Mouse (Mus musculus) kidney, postnatal 25 days (tissue): Measurements from ENCODE around the gene Scd2.
"Not testable (repeated sequence)": the region's sequence is repeated elsewhere in the genome, so short reads cannot be mapped to it uniquely, and the experiment has no call there.

Experiments used
- DNase-seq, 2 experiments: peaks; one replicate each; pipeline ENCODE4 v3.0.0; 2021; ENCODE audit warnings: mixed read lengths in 2 of 2

Gene Scd2

DNA sequence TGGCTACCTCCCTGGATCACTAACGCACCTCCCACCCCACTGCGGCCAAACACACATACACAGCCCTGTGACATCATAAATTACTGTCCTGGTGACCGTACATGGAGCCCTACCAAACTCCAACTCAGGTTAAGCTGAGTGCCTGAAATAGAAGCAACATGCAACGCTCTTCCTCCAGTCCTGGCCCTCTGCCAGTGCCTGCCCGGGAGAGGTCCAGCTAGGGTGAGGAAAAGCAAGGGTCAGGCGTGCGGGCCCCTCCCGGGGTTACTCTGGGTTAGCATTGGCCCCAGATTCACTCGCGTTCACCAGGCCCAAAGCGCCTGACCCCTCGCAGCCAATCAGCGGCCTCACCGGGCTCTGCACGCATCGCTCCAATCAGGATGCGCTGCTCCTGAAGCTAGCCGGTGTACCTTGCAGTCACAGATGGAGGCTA, 20.9 kb downstream of the Scd2 start:
- DNase-seq = peak; percentile 92 to 98

DNA sequence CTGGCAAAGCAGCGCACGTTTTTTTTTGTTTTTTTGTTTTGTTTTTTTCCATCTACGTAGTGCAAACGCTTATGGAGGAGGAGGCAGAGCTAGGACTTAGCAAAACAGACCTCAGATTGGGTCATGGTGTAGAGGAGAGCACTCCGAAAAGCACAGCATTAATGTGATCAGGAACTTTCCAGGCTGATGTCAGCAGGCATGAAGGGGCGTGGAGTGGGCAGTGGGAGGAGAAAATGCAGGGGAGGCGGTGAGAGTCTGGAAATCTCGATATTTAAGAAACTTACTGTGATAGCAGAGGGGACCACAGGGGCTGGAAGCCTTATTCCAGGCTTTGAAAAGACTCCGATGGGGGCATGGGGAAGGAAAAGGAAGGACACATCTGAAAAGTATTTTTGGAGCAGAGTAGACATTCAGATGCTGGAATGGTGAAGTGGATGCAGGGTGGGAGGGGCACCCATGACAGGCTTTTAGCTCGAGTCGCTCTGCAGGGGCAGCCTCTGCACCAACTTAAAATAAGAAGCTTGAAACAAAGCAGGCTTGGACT, 21.5 kb downstream of the Scd2 start:
- DNase-seq = peak; percentile 58 to 77

DNA sequence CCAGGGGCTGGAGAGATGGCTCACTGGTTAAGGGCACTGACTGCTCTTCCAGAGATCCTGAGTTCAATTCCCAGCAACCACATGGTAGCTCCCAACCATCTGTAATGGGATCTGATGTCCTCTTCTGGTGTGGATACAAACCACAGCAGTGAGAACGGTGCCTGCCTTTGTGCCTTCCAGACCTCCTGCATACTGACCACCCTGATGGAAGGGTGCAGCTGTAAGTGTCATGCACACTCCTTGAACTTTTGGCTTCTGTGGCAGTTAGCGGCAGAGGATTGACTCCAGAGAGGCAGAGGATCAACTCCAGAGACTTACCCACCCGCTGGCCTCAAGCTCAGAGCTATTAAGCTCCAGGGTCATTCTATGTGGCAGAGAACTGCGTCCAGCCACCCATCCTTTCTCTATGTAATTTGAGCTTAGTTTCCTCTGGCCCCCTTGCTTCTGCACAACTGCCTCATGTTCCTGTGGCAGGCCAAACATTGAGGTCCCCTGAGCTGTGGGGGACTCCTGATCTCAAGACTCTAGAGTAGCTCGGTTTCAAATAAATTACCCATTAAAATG, 23.4 kb downstream of the Scd2 start:
- DNase-seq = no peak

DNA sequence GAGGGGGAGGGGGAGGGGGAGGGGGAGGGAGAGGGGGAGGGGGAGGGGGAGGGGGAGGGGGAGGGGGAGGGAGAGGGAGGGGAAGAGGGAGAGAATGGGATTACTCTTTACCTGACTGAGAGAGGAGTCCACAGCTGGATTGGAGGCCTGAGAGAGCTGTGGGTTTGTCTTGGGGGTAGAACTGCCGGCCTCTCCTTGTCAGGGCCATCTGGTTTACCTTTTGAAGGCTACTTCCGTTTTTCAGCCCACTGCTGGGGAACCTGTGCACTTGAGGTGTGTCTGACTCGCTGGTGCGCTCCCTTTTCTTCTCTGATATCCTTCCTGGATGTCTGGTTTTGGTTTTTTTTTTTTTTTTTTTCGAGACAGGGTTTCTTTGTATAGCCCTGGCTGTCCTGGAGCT, 23.9 kb downstream of the Scd2 start:
- no peak for DNase-seq

DNA sequence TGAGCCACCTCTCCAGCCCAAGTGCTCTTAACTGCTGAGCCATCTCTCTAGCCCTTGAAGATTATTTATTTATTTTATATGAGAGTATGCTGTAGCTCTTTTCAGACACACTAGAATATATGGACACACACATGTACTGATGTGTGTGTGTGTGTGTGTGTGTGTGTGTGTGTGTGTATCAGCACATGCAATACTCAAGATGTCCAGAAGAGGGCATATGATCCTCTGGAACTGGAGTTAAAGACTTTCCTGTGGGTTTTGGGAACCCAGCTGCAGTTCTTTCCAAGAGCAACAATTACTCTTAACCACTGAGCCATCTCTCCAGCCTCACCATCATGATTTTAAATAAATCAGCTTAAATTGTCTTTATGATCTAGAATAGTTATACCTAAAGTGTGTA, 25.1 kb downstream of the Scd2 start:
- no peak for DNase-seq

DNA sequence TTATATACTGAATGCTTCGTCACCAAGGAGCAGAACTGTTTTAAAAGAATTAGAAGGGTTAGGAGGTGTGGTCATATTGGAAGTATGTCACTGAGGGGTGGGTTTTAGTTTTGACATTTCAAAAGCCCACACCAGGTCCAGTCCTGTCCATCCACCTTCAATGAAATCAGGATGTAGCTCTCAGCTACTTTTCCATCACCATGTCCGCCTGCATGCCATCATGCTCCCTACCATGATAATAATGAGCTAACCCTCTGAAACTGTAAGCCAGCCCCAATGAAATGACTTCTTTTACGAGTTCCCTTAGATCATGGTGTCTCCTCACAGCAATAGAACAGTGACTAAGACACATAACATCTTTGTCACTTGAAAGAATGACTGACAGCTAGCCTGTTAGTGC, 26.8 kb downstream of the Scd2 start:
- no peak for DNase-seq

DNA sequence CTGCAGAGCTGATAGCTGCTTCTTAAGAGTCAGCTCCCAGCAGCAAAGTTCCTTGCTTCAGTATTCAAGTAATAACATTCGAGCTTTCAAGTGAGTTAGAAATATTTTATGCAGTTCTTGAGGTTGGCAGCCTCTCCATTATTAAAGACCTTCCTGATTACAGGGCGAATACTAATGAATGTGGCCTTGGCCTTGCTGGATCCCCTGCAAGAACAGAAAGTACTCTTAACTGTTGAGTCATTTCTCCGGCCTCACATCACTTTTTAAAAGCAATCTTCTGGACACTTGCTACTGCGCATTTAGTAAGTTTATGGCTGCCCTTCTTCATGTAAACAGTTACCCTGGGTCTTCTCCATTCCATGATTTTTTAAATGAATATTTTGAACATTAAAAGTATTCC, 27.7 kb downstream of the Scd2 start:
- no peak for DNase-seq

DNA sequence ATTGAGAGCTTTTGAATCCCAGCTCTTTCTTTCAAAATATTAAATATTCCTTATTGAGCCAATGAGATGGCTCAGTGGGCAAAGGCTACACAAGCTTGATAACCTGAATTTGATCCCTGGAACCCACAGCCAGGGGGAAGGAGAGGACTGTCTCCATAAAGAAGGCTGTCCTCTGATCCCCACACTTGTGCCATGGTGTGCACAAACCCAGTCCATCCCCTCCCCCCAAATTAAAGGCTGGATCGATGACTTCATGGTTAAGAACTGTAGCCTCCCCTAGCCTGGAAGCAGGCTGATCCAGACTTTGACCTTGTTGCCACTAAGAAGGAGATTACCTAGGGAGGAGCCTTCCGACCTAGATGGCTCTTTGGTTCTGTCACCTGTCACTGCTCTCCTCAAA, 28.2 kb downstream of the Scd2 start:
- DNase-seq = no peak

DNA sequence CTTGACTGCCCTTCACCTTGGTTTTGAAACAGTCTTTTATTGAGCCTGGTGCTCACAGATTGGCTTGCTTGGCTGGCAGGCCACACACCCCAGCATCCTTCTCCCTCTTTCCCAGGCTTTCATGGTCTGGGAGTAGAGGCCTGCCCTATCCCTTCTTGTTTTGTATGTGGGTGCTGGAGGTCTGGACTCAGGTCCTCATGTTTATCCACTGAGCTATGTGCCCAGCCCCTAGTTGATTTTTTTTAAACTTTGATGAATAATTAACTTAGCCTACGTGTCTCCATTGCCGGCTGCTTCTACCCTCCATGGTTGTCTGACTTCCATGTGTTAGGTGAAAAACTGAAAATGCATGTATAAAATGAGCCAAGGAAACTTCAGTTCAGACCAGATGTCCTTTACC, 36.1 kb downstream of the Scd2 start:
- no peak for DNase-seq

DNA sequence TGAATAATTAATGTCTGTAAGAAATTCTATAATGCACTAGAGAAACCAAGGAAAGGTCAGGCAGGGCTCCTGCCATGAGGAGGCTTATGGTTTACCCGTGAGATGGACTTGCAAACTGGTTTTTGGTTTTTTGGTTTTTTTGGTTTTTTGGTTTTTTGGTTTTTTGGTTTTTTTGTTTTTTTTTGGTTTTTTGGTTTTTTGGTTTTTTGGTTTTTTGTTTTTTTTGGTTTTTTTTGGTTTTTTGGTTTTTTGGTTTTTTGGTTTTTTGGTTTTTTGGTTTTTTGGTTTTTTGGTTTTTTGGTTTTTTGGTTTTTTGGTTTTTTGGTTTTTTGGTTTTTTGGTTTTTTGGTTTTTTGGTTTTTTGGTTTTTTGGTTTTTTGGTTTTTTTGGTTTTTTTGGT, 37.7 kb downstream of the Scd2 start:
- DNase-seq = not testable (repeated sequence)

DNA sequence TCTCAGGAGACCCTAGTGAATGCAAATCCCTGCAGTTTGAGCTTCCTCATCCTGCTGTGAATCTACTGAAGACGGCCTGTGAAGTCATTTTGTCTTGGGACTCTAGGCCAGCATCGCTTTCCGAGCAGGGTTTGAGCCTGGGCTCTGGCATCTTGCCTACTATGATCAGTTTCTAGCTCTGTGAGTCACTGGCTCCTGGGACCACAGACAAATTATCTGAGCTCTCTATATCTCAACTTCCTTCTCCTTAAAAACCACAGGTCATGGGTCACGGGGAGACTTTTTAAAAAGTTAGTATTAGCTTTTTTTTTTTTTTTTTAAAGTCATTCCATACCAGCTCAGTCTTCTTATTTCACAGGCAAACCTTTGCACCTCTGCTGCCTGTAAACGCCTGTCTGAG, 38.4 kb downstream of the Scd2 start:
- DNase-seq = no peak

DNA sequence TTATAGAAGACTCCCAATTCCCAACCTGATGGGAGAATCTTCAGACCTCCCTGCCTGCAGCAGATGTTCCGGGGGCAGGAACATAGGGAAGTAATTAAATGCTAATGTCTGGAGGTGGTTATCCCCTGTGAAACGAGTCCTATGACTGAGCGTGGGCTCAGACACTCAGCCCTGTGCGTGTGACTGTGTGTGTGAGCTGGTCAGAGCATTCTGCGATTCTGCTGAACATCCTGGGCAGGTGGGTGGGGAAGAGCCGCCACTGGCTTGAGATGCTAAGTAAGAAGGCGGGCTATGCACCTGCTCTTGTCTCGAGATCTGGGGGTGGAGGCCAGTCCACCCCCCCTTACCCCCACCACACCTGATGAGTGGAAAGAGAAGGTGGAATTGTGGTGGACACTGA, 38.9 kb downstream of the Scd2 start:
- DNase-seq = no peak

DNA sequence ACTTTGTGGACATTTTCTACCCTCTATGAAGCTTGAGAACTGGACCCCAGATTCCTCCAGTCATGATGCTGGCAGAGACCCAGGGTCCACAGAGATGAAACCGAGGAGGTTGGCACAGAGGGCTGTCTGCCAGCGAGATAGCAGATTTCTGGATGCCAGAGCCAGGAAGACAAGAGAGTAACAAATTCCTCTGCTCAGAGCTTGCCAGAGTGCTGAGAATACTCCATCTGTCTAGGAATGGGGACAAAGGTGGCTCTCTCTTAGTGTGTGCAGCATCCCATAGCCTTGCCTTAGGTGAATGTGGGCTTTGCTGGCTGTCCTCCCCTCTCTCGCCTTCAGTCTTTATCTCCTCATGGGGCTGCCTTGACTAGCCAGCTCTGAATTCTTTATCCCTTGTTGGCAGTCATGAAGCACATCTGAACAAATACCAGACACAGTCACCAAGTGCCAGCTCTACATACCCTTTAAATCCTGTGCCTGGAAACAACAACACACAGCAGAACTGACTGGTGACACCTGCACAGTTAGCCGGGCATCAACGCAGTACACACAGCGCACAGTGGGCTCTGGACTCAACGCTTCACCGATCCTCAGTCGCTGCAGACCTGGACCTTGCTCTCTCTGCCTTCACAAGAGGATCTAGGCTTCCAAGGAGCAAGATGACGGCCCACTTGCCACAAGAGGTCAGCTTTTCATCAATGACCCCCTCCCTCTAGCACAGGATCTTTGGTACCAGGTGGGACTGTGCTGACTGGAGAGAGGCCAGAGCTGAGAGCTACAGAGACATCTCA, 39.6 kb downstream of the Scd2 start, which contains the start of gene Scd4:
Gene Scd4 (plus strand): TSS at position 260 of the 791 bp plus-strand sequence.
- peak; percentile 72 to 82 for DNase-seq

DNA sequence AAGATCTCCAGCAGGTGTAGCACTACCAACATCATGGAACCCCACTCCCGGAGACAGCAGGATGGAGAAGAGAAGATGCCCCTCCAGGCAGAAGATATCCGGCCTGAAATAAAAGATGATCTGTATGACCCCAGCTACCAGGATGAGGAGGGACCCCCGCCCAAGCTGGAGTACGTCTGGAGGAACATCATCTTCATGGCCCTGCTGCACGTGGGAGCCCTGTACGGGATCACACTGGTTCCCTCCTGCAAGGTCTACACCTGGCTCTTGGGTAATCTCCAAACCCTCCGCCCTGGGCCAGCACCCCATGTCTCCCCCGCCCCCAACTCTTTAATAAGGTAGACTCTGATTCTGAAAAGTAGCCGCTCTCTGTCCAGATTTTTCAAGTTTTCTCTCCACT, 40.5 kb downstream of the Scd2 start:
- DNase-seq = no peak

DNA sequence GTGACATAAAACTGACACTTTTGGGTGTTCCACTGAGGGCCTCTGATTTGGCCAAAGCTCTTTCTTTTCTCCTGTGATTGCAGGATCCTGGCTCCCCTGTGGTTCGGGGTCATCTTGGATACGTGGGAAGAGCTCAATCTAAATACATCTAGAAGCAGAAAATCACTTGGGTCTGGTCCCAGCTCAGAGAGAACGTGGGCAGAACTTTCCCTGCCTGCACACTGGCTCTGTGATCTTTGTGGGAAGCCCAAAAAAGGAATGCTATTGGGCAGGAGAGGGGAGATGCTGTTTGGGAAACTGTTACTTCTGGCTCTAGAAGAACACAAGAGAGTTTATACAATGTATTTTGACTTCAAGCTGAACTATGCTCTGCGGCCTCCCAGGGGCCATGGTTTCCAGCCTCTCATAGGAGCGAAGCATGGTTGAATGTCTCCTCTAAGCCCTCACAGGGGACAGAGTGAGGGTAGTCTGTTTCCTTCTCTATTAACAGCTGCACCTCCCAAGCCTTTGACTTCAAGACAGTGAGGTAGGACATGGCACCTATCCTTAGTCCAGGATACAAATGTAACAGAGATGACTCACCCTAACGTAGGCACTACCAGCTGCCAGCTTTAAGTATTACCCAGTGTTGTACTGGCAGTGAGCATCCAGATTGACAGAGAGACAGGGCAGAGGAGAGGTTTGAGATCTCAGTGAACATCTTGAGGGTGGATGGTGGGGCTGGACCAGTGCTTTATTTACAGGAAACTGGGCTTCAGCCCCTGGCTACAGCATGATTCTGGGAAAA, 42.6 kb downstream of the Scd2 start:
- DNase-seq = no peak

DNA sequence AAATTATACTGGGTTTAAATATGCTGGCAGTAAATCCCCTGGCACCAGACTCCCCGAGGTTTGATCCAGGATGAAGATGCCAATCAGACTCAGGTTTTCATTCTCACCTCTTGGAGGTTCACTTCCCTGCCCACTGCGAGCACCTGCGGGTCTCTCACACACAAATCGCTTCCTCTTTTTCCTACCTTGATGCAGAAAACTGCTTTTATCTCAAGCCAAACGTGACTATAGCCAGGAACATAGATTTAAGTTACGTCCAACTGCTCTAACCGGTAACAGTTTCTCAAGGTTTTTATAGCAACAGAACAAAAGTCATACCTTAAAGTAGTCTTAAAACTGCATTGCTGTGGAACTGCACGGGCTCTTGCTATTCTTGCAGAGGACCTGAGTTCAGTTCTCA, 56.2 kb downstream of the Scd2 start:
- no peak for DNase-seq

DNA sequence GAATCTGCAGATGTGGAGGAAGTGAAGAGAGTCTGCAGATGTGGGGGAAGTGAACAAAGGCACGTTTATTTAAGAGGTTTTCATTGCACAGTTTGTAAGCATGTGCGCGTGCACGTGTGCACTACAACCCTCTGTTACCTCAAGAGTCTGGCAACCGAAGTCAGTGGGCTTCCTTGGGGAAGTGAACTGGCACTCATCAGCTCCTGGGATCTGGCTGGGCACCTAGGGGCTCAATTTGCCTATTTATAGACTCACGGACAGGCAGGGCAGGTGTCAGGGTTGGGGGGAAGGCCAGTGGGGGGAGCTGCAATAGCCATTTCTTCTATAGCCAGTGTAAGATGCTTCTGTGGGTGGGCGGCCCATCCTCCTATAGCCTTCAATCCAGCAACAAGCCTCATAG, 58.3 kb downstream of the Scd2 start:
- DNase-seq = no peak
